Mouse (Mus musculus): ENCODE measurements around the gene Pak6.

Pak6 gene

DNA sequence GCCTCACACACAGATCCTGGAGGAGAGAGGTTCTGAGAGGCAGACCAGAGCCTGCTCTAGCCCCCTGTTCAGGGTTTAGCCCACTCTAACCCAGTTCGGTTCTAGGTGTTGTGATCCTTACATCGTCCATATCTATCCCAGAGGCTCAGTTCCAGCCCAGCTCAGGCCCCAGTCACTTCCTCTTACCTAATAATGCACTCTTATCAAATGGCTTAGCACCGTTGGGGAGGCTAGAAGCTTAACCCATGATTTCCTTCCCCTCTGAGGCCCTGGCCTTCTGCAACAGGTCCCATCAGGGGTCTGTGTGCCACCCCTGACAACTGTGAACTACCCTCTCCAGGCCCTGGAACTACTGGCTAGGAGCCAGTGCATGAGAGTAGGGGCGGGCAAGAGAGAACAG, 66.1 kb downstream of the Pak6 start:
- no peak for DNase-seq (ENCODE audit: low spot score)

GRCm38 (mm10) chr2:118729816-118730621, 66.9 kb downstream of the Pak6 start:
- no peak for DNase-seq (ENCODE audit: low spot score)

DNA sequence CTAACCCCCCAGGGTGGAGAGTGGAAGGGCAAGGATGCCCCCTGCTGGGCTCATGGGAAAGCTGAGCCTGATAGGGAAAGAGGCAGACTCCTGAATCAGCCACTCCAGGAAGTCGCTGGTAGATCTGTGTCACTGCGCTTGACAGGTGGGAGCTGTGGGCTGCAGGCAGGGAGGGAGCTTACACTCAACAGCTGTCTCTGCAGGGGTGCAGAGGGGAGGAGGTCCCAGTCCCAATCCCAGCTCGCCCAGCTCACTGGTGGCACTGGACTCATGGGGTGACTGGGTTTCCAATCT, 67.5 kb downstream of the Pak6 start:
- DNase-seq (ENCODE audit: low spot score): peak; percentile 71

DNA sequence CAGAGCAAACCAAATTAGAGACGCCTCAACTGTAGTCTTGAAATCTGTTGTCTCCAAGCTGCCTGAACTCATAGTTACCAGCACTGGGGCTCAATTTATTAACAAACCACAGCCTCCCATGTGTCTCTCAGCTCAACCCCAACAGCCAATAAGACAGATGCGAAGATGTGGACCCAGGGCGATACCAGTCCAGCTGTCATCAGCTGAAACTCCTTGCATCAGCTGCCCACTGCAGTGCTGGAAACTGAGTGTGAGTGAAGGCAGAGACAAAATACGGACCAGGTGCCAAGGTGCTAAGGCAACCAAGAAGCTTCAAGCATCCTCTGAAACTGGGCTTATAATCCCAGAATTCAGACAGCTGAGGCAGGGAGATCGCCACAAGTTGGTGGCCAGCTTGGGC, 68.9 kb downstream of the Pak6 start:
- no peak for DNase-seq (ENCODE audit: low spot score)

DNA sequence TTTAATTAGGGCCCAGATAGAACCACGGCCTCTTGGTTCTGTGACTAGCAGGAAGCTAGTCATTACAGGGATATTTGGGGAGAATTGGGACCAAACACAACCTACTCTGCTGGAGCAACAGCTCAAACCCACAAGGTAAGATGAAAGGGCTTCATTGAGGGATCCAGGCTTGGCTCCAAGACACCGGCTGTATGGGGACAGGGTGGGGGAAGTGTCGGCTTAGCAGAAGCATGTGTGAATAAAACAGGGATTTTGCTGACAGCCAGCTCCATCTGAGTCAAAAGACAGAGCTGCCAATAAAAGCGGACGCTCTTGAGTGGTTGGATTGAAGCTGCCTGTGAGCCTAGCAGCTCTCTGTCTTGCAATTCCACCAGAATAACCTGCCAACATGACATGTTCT, 70.2 kb downstream of the Pak6 start:
- no peak for DNase-seq (ENCODE audit: low spot score)

DNA sequence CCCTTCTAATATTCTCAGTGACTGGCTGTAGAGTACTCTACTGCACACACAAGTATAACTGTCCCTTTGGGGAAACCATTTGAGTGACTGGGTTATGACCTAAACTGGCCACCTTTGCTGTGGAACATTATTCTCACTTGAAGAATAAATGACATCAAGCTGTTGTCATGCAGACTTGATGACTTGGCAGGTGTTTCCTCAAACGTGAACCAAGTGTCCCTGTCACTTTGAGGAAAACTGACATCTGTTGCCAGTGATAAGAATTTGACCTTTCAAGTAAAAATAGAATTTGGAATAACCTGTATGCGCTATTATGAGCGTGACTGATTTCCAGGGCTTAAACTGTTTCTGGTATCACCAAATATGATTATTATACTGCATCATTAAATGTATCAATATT, 77.2 kb downstream of the Pak6 start:
- no peak for DNase-seq (ENCODE audit: low spot score)

- DNase-seq (ENCODE audit: low spot score): no peak
Observed at GRCm38 (mm10) chr2:118741183-118741582, 78.1 kb downstream of the Pak6 start.

GRCm38 (mm10) chr2:118743261-118743943, 80.3 kb downstream of the Pak6 start:
- no peak for DNase-seq (ENCODE audit: low spot score)

DNA sequence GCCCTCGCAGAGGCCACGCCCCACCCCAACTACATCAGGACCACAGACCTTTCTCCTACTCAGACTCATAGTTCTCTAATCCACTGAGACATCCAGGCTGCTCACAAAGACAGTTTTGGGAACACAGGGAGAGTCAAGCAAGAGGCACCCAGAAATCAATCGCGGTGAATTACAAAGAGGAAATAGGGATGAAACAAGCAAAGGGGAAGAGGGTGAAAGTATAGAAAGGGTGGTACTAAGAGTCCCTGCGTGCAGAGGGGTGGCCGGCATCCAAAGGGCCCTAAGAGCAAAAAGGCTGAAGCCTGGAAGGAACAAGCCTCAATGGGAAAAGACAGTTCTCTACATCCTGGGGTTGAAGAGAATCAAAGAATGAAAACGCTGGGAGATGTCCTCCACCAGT, 81.5 kb downstream of the Pak6 start:
- no peak for DNase-seq (ENCODE audit: low spot score)

GRCm38 (mm10) chr2:118745232-118745884, 82.3 kb downstream of the Pak6 start, which contains the start of gene Inafm2:
Gene Inafm2 (plus strand): TSS chr2:118745758.
- peak; percentile 90 for DNase-seq (ENCODE audit: low spot score)

DNA sequence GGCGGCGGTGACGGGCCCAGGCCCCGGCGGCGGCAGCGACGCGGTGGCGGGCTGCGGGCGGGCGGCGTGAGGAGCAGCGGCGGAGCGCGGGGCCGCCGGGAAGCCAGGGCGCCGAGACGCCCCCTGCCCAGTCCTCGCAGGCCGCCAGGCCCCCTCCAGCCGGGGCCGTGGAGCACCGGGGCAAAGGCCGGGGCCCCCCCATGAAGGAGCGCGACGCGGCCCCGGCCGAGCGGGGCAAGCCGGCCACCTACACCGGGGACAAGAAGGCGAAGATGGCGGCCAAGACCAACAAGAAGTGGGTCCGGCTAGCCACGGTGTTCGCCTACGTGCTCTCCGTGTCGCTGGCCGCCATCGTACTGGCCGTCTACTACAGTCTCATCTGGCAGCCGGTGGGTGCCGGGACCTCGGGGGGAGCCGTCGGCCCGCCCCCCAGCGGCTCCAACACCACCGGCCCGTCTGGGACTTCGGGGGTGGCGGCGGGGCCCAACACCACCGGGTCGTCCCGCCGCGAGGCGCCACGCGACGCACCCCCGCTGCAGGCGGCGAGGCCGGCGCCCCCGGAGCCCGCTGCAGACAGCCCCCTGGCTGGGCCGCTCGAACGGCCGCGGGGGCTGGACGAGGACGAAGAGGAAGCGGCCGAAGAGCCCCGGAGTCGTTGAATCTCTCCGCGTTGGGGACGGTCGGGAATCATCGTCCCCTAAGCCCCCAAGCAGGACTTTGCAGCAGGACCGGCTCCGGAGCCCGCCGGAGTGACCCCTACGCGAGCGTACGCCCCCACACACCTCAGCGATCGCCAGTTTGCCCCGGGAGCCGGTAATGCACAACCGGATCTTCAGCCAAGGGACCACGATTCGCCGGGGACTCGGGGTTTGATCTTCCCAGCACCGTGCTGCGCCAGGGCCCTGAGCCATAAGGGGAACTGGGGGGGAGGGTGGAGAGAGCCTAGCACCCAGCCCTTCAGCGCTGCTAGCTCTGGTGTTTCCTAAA, 83.1 kb downstream of the Pak6 start:
- DNase-seq (ENCODE audit: low spot score): no peak

DNA sequence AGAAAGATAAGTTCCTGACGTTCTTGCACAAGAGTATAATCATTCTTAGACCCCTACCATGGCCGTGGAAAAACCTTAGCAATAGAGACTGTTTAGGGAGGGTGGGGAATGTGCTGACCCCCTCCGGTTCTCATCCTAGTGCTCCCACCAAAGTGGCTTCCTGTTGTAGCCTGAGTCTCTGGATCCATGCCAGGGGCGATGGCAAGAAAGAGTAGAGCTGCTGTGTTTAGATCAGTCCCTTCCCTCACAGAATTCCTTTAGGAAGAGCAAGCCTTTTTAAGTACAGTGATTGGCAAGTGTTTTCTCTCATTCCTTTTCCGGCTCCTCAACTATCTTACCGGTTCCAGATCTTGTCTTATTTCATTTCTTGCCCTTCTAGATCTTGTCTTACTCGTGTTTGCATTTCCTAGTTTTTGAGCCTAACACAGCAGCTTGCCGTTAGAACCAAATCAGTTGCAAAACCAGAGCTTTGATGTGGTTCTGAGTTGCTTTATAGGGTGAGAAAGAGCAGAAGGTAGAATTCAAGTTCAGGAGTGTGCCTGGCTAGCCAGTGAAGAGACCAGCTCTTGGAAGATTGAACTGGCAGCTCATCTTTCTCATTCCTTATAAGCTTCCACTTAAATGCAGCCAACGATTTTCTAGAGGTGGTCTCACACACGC, 84.3 kb downstream of the Pak6 start:
- no peak for DNase-seq (ENCODE audit: low spot score)
